Mouse (Mus musculus): ENCODE results near the gene Skap2.
A peak's percentile ranks its signal among the peaks of the same experiment; 100 is the strongest.

Gene Skap2

GRCm38 (mm10) chr6:52012409-52013244, at the start of gene Skap2:
Skap2 (minus strand) TSS chr6:52012549.
- DNase-seq (ENCODE audit: low spot score in 2 of 2), result peak; percentile 97

GRCm38 (mm10) chr6:52058899-52059448, 46.6 kb upstream of the Skap2 start:
- DNase-seq (ENCODE audit: low spot score in 2 of 2), result no peak

- DNase-seq (ENCODE audit: low spot score in 2 of 2), result no peak
Observed at GRCm38 (mm10) chr6:52058120-52058519, 45.8 kb upstream of the Skap2 start.

- no peak for DNase-seq (ENCODE audit: low spot score in 2 of 2)
Observed at GRCm38 (mm10) chr6:52053567-52054561, 41.5 kb upstream of the Skap2 start.

GRCm38 (mm10) chr6:52050062-52050461, 37.7 kb upstream of the Skap2 start:
- DNase-seq (ENCODE audit: low spot score in 2 of 2), result no peak

GRCm38 (mm10) chr6:52045517-52045916, 33.2 kb upstream of the Skap2 start:
- no peak for DNase-seq (ENCODE audit: low spot score in 2 of 2)

GRCm38 (mm10) chr6:52036077-52036476, 23.7 kb upstream of the Skap2 start:
- DNase-seq (ENCODE audit: low spot score in 2 of 2), result no peak

- no peak for DNase-seq (ENCODE audit: low spot score in 2 of 2)
Observed at GRCm38 (mm10) chr6:52031181-52031580, 18.8 kb upstream of the Skap2 start.

- no peak for DNase-seq (ENCODE audit: low spot score in 2 of 2)
Observed at GRCm38 (mm10) chr6:52028131-52028530, 15.8 kb upstream of the Skap2 start.

GRCm38 (mm10) chr6:52027181-52027580, 14.8 kb upstream of the Skap2 start:
- DNase-seq (ENCODE audit: low spot score in 2 of 2), result no peak

- DNase-seq (ENCODE audit: low spot score in 2 of 2), result no peak
Observed at GRCm38 (mm10) chr6:52026281-52026680, 13.9 kb upstream of the Skap2 start.

GRCm38 (mm10) chr6:52024730-52025129, 12.4 kb upstream of the Skap2 start:
- no peak for DNase-seq (ENCODE audit: low spot score in 2 of 2)

GRCm38 (mm10) chr6:52022363-52022762, 10.0 kb upstream of the Skap2 start:
- no peak for DNase-seq (ENCODE audit: low spot score in 2 of 2)

GRCm38 (mm10) chr6:52020276-52020675, 7.9 kb upstream of the Skap2 start:
- DNase-seq (ENCODE audit: low spot score in 2 of 2), result no peak

- no peak for DNase-seq (ENCODE audit: low spot score in 2 of 2)
Observed at GRCm38 (mm10) chr6:52013245-52013945, 1.0 kb upstream of the Skap2 start.

GRCm38 (mm10) chr6:52011559-52012408, 565 bp downstream of the Skap2 start:
- DNase-seq (ENCODE audit: low spot score in 2 of 2), result no peak

- no peak for DNase-seq (ENCODE audit: low spot score in 2 of 2)
Observed at GRCm38 (mm10) chr6:52009385-52009784, 3.0 kb downstream of the Skap2 start.

- DNase-seq (ENCODE audit: low spot score in 2 of 2), result no peak
Observed at GRCm38 (mm10) chr6:52008757-52009156, 3.6 kb downstream of the Skap2 start.

- DNase-seq (ENCODE audit: low spot score in 2 of 2), result no peak
Observed at GRCm38 (mm10) chr6:52006649-52007218, 5.6 kb downstream of the Skap2 start.

- DNase-seq (ENCODE audit: low spot score in 2 of 2), result no peak
Observed at GRCm38 (mm10) chr6:52005963-52006648, 6.2 kb downstream of the Skap2 start.
